Mouse (Mus musculus): ENCODE data around the gene Ctu1. TPM values are rescaled to one million over a fixed set of nuclear protein-coding genes. Genes with fewer than 3 reads are reported as not detected.
"Not testable (repeated sequence)": the region's sequence is repeated elsewhere in the genome, so short reads cannot be mapped to it uniquely, and the experiment has no call there.

The Ctu1 gene
- 1 to 10 TPM; 2.3 TPM for total RNA-seq (2021)
- long read RNA-seq, experiment 1, partial matches to known transcripts, result 3 of 4 reads
- long read RNA-seq, experiment 1, other reads (novel, unspliced or antisense), result 1 of 4 reads
- long read RNA-seq, experiment 2, partial matches to known transcripts, result 0 of 3 reads
- long read RNA-seq, experiment 2, other reads (novel, unspliced or antisense), result 0 of 3 reads

GRCm38 (mm10) chr7:43671809-43672580, at the start of gene Ctu1:
Ctu1 (plus strand) TSS chr7:43672016.
- intact Hi-C loops (cut with DNase I), result loop anchor here (5.0 kb wide), 1 partner anchor 90 kb away; no protein-coding TSS in a partner anchor
- peak; percentile 84 to 90 for DNase-seq

GRCm38 (mm10) chr7:43622927-43623326, 48.9 kb upstream of the Ctu1 start:
- DNase-seq, result no peak

GRCm38 (mm10) chr7:43623819-43624218, 48.0 kb upstream of the Ctu1 start:
- intact Hi-C loops (cut with DNase I), result no loop called here
- no peak for DNase-seq

More at GRCm38 (mm10) chr7:43622927-43623326, 48.9 kb upstream of the Ctu1 start:
- intact Hi-C loops (cut with DNase I), result no loop called here

- intact Hi-C loops (cut with DNase I), result no loop called here
- no peak for DNase-seq
These were observed 46.8 kb upstream of the Ctu1 start for GRCm38 (mm10) chr7:43625065-43625464.

GRCm38 (mm10) chr7:43625794-43626422, 45.9 kb upstream of the Ctu1 start:
- DNase-seq, result no peak

GRCm38 (mm10) chr7:43633940-43634339, 37.9 kb upstream of the Ctu1 start:
- no peak for DNase-seq
- intact Hi-C loops (cut with DNase I), result no loop called here

More at GRCm38 (mm10) chr7:43625794-43626422, 45.9 kb upstream of the Ctu1 start:
- intact Hi-C loops (cut with DNase I), result no loop called here

GRCm38 (mm10) chr7:43634500-43634899, 37.3 kb upstream of the Ctu1 start, which contains the start of gene Ceacam18:
Ceacam18 (plus strand) TSS chr7:43634707.
- intact Hi-C loops (cut with DNase I), result no loop called here
- DNase-seq, result no peak

GRCm38 (mm10) chr7:43636194-43636593, 35.6 kb upstream of the Ctu1 start:
- no peak for DNase-seq
- intact Hi-C loops (cut with DNase I), result no loop called here

GRCm38 (mm10) chr7:43637118-43637517, 34.7 kb upstream of the Ctu1 start:
- no peak for DNase-seq
- intact Hi-C loops (cut with DNase I), result no loop called here

GRCm38 (mm10) chr7:43642587-43642986, 29.2 kb upstream of the Ctu1 start:
- intact Hi-C loops (cut with DNase I), result no loop called here
- DNase-seq, result no peak

- intact Hi-C loops (cut with DNase I), result no loop called here
- no peak for DNase-seq
These were observed 28.7 kb upstream of the Ctu1 start for GRCm38 (mm10) chr7:43643046-43643652.

GRCm38 (mm10) chr7:43652683-43653082, 19.1 kb upstream of the Ctu1 start:
- no peak for DNase-seq
- intact Hi-C loops (cut with DNase I), result no loop called here

GRCm38 (mm10) chr7:43654519-43654918, 17.3 kb upstream of the Ctu1 start:
- intact Hi-C loops (cut with DNase I), result no loop called here

GRCm38 (mm10) chr7:43656232-43656631, 15.6 kb upstream of the Ctu1 start:
- DNase-seq, result no peak
- intact Hi-C loops (cut with DNase I), result loop anchor here (1.0 kb wide), 1 partner anchor 49 kb away; the partner anchor contains the start of gene Zfp819

More at GRCm38 (mm10) chr7:43654519-43654918, 17.3 kb upstream of the Ctu1 start:
- DNase-seq, result no peak

- DNase-seq, result no peak
- intact Hi-C loops (cut with DNase I), result no loop called here
These were observed 11.8 kb upstream of the Ctu1 start, which contains the start of gene Siglece for GRCm38 (mm10) chr7:43660002-43660401. Siglece (minus strand) TSS chr7:43660161.

GRCm38 (mm10) chr7:43662804-43663203, 9.0 kb upstream of the Ctu1 start:
- DNase-seq, result no peak
- intact Hi-C loops (cut with DNase I), result no loop called here

- intact Hi-C loops (cut with DNase I); DNase-seq: not testable (repeated sequence)
These were observed 4.6 kb upstream of the Ctu1 start for GRCm38 (mm10) chr7:43667221-43667620.

GRCm38 (mm10) chr7:43668582-43668981, 3.2 kb upstream of the Ctu1 start:
- no peak for DNase-seq
- intact Hi-C loops (cut with DNase I), result no loop called here

GRCm38 (mm10) chr7:43671064-43671808, 580 bp upstream of the Ctu1 start:
- DNase-seq, result no peak
- intact Hi-C loops (cut with DNase I), result loop anchor here (5.0 kb wide), 1 partner anchor 89 kb away; no protein-coding TSS in a partner anchor

Measured in gastrocnemius, postnatal 36 days (tissue).